Mouse (Mus musculus): ENCODE results near the gene Mettl1. TPM values are rescaled to one million over a fixed set of nuclear protein-coding genes. Genes with fewer than 3 reads are reported as not detected.
A peak's percentile ranks its signal among the peaks of the same experiment; 100 is the strongest.
"Not testable (repeated sequence)": the region's sequence is repeated elsewhere in the genome, so short reads cannot be mapped to it uniquely, and the experiment has no call there.

Gene Mettl1
- polyA plus RNA-seq, 1 experiment = 31.2 TPM

DNA sequence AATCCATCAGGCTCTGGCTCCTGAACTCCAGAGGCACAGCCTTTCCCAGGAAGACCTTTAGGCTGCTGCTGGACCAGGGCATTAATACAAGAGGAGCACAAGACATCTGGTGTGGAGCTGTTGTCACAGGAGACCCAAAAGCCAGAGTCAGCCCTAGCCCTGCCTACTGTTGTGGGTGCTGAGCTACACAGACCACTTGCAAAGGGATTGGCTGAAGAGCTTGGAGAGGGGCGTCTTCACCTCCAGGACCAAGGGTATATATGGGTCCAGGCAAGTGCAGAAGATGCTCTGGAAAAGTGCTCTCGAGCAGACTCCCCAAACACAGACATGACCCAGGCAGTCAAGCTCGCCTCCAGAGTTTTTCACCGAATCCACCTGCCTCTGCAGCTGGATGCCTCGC, 6.7 kb downstream of the Mettl1 start, which contains the start of gene Cyp27b1:
Gene Cyp27b1, plus strand, starts transcription at position 297 of the 400 bp plus-strand sequence.
- DNase-seq (ENCODE audit: low read depth) = no peak

DNA sequence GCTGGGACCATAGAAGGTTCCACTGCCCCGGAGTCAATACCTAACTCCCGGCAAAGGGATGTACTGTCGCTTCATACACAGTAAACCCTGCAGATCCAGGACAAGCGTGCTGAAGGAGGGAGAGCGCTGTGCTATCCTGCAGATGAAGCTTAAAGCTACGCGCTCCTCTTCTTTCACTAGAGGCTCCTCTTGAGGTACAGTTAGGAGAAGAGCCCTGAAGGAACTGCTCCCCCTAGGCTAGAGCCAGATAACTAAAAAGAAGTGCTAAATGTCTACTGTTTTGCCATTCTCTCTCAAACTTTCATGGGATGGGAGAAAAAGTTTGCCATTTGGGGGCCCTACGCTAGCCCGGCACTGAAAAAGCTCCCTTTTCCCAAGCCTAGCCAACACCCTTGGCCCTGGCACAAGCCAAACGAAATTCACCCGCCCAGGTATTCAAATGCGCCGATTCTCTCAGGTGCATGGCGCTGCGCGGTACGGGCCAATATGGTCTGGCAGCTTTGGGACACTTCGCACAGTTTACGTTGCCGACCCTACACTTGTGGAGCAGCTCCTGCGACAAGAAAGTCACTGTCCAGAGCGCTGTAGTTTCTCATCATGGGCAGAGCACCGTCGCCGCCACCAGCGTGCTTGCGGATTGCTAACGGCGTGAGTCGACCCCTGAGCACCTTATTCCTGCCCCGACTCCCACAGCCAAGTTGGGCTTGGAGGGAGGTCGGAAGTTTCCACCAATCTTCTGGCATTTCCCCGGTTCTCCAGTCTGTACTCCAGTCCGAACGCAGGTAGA, 7.6 kb downstream of the Mettl1 start:
- DNase-seq (ENCODE audit: low read depth) = no peak

DNA sequence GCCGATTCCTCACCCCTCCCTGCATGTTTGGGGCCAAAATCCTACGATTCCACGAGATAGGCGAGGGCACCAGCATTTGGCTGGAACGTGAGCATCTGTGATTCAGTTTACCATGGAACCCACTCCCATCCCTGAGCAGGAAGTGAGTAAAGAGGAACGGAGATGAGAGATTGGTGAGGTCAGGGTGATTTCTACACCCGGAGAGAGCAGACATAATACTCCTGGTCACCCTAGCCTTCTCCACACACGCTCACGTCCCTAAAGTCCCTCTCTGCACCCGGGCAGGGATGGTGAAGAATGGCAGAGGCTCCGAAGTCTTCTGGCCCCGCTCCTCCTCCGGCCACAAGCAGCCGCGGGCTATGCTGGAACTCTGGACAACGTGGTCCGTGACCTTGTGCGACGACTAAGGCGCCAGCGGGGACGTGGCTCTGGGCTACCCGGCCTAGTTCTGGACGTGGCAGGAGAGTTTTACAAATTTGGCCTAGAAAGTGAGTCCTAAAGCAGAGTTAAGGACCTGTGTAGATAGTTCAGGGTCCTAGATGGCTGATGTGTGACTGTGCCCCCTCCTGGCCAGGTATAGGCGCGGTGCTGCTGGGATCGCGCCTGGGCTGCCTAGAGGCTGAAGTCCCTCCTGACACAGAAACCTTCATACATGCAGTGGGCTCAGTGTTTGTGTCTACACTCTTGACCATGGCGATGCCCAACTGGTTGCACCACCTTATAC, 8.3 kb downstream of the Mettl1 start:
- DNase-seq (ENCODE audit: low read depth) = no peak

DNA sequence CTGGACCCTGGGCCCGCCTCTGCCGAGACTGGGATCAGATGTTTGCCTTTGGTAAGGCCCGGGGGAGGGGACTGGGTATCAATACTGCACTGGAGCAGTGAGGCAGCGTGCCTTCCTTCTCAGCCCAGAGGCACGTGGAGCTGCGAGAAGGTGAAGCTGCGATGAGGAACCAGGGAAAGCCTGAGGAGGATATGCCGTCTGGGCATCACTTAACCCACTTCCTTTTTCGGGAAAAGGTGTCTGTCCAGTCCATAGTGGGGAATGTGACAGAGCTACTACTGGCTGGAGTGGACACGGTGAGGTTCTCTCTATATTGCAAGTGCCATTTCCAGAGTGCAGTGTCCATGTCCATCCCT, 8.9 kb downstream of the Mettl1 start:
- DNase-seq (ENCODE audit: low read depth) = no peak

DNA sequence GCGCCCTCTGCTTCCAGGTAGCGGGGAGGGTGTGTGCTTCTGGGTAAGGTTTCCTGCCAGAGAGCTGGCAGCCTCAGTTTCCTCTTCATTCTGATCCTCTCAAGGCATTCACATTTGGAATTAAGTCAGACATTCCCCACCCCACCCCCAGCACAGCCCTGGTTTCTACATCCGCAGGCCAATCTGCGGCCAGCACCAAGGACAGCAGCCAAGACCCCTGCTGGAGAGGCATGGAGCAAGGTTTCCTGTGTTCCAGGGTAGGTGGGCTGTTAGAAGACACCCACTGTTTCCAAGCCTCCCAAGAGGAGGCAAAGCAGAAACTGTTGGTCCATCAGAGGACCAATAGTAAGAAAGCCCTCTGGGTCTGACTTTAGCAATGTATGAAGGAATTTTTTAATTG, 13.4 kb downstream of the Mettl1 start:
- no peak for DNase-seq (ENCODE audit: low read depth)

DNA sequence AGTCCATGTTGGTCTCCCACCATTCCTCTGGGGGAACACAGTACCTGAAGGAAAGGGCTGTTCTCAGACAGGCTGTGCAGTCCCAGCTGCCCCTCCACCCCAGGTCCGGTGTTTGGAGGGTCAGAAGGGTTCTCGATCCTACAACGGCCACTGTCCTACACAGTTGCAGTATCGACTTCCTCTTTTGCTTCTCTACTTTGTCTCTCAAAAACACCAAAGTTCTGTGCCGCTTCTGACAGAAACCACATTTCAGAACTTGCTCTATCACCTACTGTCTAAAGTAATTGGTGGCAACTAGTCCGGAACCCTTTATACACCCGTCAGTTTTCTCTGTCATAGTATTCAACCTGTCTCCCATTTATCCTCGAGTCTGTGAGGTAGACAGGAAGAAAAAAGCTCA, 14.2 kb downstream of the Mettl1 start:
- no peak for DNase-seq (ENCODE audit: low read depth)

DNA sequence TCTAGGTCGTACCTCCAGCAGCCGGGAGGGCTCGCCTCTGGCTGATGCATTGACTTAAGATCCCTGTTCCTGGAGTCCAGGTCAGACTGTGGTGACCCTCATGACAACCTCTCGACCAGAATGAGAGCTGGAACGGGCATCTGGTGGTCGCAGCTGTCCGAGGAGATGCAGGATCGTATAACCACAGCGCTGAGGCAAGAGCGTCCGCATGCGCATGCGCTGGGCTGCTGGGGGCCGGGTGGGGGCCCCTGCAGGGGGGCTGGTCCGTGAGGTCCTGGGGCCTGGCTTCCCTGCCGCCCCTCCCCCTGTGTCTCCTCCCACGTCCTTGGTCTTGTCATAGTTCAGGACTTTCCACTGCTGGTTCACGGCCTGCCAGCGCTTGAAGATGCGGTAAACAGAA, 15.3 kb downstream of the Mettl1 start:
- DNase-seq (ENCODE audit: low read depth) = no peak

DNA sequence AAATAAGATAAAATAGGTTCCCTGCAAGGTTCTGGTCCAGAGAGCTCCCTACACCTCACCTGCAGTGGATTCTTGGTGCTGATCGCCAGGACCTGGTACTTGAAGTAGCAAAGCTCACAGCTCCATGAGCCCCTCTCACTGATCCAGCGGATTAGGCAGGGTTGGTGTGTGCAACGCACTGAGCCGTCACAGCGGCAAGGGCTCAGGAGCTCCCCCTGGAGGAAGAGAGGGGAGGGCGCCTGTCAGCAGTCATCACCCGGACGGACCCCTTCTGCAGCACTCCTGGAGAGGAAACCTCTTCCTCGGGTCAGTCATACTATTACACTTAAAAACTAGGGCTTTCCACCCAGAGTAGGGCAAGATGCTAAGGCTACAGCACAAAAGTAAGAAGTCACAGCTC, 16.9 kb downstream of the Mettl1 start:
- no peak for DNase-seq (ENCODE audit: low read depth)

DNA sequence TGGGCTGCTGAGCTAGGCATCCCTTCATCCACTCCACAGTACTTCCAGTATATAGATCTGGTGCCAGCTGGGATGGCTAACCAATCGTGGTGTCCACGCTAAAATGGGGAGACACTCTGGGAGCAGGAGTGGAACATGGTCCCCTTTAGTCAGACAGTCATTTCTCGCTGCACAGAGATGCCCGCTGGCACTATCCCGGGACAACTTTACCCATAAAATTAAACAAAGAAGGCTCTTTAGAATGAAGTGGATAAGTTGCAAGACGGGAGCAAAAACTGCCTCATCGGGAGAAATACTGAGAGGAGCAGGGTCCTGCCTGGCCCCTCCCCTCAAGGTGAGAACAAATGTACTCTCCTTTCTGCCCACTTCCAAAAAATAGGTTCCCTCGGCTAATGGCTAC, 17.5 kb downstream of the Mettl1 start:
- DNase-seq (ENCODE audit: low read depth) = no peak

DNA sequence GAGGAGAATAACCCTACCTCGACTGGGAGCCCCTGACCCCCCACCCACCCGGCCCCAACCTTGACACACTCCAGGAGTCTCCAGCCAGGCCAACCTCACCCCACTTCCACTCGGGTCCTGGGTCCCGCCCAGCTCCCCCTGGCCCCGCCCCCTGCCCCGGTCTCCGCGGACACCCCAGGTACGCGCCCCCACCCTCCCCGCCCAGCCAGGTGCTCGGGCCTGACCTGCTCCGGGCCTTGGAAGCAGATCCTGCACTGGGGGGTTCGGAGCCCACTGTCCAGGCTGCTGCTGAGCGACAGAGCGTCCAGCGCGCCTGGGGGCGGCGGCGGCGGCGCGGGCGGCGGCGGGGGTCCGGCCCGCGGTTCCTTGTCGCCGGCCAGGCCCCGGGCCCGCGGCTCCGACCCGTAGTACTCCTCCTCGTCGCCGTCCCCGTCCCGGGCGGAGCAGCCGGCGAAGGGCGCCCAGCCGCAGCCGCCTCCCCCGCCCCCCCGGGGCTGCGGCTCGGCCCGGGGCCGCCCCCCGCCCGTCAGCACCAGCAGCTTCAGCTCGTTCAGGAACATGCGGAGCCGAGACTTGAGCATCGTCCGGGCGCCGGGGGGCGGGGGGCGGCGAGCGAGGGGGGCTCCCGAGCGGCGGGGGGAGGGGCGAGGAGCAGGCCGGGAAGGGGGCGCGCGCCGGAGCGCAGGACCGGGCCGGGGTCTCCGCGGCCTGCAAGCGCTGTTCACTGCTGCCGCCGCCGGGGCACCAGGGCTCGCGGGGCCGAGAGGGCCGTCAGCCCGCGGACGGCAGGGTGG, 18.2 kb downstream of the Mettl1 start:
- DNase-seq (ENCODE audit: low read depth) = no peak

DNA sequence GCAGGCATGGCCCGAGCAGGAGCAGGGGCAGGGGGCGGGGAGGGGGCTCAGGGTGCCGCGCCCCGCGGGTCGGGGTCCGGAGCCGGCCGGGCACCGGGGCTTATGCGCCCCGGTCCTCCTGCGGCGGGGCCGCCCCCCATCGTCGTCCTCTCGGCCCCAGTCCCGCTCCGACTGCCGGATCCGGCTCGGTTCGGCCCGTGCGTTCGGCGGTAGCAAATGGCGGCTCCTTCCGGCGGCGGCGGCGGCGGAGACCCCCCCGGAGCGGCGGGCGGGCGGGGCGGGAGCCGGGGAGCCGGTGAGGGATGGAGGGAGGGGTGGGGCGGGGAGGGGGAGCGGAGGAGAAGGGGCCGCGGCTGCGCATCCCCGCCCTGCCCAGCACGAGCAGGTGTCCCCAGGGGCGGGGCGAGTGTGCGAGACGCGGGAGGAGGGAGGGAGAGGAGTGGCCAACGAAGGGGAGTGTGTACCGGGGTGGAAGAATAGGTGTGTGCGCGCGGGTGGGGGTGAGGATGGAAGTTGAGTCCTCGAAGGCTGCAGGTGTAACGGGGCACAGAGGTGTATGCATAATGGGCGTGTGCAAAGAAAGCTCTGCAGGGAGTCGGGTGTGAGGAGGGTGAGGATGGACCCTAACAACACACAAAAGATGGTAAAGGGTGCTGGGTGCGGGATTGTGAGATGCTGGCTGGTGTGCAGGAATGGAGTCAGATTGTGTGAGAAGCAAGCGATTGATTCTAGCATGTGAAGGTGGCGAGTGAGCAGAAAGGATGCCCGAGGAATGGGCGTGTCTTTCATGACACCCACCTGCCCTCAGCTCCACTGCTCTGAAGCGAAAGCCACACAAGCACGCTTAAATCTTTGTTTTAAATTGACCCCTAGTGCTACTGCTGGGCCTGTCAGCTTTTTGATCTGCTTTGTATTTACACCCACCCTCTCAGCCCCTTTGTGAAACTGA, 19.0 kb downstream of the Mettl1 start, which contains the start of gene March9:
Gene March9, minus strand, starts transcription at position 217 of the 949 bp plus-strand sequence.
- DNase-seq (ENCODE audit: low read depth) = no peak

DNA sequence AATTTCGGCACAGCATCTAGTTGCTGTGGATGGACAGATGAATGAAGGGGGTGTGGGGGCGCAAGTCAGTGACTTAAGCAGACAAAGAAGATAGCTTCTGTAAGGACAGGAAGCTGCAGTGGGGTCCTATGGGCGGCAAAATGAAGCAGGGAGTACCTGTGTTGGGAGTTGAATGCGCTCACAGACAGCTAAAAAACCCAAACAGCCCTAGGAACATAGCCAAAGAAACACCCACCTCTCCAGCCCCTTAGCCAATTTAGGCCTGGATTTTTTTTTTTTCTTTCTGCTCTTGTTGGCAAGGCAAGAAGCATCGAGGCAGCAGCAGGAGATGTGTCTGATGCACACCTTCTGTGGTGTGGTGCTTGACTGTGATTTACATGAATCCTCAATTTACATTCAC, 19.9 kb downstream of the Mettl1 start:
- DNase-seq (ENCODE audit: low read depth) = no peak

DNA sequence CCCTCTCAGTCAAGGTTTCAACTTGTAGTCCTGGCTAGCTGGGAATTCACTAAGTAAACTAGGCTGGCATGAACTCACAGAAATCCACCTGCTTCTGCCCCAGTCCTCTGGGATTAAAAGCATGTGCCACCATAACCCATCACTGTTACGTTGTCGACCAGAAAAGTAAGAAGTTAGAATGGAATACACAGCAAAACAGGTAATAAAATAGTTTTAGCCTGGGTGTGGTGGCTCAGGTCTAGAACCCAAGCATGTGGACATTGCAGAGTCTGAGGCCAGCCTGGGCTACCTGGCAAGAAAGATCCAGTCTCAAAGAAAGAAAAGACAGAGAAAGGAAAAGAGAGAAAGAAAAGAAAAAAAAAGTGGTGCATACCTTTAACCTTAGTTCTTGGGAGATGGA, 20.3 kb downstream of the Mettl1 start:
- DNase-seq (ENCODE audit: low read depth) = no peak

DNA sequence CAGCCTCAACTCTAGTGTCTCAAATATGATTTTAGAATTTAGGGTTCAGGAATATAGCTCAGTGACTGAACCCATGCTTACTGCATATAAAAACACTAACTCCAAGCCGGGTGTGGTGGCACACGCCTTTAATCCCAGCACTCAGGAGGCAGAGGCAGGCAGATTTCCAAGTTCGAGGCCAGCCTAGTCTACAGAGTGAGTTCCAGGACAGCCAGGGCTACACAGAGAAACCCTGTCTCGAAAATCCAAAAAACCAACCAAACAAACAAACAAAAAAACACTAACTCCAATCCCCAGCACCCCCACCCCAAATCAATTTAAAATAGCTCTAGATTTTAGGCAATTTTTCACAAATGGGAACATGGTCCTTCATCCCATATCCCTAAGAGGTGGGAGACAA, 20.9 kb downstream of the Mettl1 start:
- not testable (repeated sequence) for DNase-seq (ENCODE audit: low read depth)

DNA sequence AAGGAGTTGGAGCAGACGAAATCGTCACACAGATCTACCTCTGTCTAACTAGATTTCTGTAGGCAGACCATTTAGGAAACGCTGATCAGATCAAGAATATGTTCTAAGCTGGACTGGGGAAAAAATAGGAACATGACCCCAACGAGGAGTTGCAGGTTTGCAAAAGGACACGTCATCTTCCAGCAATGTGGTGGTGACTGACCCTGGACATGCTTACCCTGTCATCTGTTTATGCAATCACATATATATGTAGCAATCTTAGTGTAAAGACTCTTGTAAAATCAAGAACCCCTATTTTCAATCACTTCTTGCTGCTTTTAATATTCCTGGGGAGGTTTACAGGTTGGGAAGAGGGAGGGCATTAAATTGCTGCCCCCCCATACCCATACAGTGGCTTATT, 21.3 kb downstream of the Mettl1 start:
- no peak for DNase-seq (ENCODE audit: low read depth)

DNA sequence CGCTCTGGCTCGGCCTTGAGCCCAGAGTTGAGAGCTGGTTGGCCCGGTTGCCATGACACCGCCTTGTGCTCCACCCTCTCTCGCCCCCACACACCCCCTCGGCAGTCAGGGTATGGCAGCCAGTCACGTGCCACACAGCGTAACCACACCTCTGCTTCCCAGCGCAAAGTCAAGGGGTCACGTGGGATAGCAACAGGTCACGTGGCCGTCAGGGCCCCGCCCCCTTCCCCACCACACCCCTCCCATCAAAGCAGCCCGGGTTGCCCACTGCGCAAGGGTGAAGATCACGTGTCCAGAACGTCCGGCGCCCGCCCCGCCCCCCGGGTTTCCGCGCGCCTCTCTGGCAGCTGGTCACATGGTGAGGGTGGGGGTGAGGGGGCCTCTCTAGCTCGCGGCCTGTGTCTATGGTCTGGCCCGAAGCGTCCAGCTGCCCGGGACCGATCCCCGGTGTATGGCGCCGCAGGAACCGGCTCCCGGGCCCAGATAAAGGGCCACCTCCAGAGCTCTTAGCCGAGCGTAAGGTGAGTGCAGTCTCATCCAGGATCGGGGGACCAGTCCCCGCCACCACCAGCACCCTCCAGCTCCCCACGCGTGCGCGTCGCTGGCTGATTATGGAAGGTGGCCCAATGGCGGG, 22.1 kb downstream of the Mettl1 start, which contains the start of gene Cdk4:
Gene Cdk4, plus strand, starts transcription at position 296 of the 634 bp plus-strand sequence.
- peak; percentile 70 for DNase-seq (ENCODE audit: low read depth)

DNA sequence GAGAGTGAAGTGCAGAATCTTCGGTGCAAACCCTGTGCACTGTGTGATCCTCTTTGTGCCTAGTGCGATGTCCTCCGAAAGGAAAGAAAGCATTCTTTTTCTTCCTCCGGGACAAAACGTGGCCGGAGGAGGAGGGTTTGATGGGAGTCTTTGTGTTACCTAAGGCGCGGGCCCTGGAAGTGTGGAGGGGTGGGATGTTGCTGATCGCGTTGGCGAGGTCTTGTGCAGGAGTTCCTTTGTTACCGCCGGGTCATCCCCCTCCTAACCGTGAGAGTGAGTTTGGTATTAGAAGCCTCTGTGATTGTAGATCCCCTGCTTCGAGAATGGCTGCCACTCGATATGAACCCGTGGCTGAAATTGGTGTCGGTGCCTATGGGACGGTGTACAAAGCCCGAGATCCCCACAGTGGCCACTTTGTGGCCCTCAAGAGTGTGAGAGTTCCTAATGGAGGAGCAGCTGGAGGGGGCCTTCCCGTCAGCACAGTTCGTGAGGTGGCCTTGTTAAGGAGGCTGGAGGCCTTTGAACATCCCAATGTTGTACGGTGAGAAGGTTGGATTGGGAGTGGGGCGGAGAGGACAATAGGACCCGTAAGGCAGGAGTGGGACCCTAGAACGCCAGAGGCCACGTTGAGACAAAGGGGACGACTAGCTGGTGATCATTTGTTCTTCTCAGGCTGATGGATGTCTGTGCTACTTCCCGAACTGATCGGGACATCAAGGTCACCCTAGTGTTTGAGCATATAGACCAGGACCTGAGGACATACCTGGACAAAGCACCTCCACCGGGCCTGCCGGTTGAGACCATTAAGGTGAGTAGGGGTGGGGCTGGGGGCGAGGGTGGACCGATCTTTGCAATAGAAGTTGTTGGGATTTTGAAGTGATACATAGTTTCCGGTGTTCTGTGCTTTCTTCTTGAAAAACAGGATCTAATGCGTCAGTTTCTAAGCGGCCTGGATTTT, 23.0 kb downstream of the Mettl1 start:
- DNase-seq (ENCODE audit: low read depth) = no peak

DNA sequence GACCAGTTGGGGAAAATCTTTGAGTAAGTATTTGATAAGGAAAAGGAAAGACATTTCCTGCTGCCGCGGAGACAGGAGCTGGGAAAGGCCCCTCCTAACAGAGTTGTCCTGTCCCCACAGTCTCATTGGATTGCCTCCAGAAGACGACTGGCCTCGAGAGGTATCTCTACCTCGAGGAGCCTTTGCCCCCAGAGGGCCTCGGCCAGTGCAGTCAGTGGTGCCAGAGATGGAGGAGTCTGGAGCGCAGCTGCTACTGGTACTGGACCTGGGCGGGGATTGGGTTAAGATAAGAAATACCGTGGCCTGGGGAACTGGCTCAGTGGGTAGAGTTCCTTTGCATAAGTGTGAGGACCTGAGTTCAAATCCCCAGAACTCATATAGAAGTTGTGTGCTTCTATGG, 24.8 kb downstream of the Mettl1 start:
- DNase-seq (ENCODE audit: low read depth) = no peak

DNA sequence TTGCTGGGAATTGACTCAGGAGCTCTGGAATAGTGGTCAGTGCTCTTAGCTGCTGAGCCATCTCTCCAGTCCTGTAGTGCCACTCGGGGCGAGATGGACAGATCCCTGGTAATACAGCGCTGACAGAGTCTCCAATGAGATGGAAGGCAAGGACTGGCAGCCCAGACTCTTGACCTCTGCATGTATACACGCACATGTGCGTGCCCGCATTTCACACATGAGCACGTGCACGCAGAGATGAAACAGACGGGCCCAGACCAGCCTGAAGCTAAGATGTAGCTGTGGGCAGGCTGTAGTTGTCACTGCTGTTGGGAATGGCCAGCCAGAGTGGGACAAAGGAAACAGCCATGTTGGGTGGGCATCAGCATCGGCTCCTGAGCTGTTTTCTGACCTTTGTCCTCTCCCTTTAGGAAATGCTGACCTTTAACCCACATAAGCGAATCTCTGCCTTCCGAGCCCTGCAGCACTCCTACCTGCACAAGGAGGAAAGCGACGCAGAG, 25.4 kb downstream of the Mettl1 start:
- no peak for DNase-seq (ENCODE audit: low read depth)

Measured in gonadal fat pad, adult 2 months (tissue).